Mouse (Mus musculus): Measurements from ENCODE around the gene Gm6993.

- no peak for TF ChIP-seq CTCF (IDR thresholded peaks at IDR 0.05; ENCODE audit: low read depth)
- TF ChIP-seq EP300 (IDR thresholded peaks at IDR 0.05; ENCODE audit: low read depth) = no peak
These were observed 34.5 kb upstream of the Gm6993 start for GRCm38 (mm10) chr12:31205983-31206633.

All from liver, postnatal 0 days (tissue).